22 mouse cellular contexts compared by ENCODE assay signal in genomic region chrX:77611938-77612337, GRCm38 (mm10).
DNase-seq lines count a peak whose midpoint lies in the region; ATAC-seq lines count a peak whose summit lies in the region.
"Had no signal": no experiment of that assay in that cellular context is flagged by ENCODE, and none has a peak within 500 bp of the region (broad histone marks: within the 10 kb centered on the region; RNA-seq: fewer than 3 reads in every experiment).

No protein-coding gene starts in this region.

- DNase-seq in heart, embryonic 10.5 days (ENCODE audit: low spot score), result no peak
- peak; percentile 3 for DNase-seq in induced T-regulatory cell, adult 2 months (ENCODE audit: low read depth)
- no peak for DNase-seq in hindbrain, embryonic 14.5 days (ENCODE audit: low spot score)
- DNase-seq: adrenal gland, postnatal 36 days; cerebellum, adult 18-20 months; cerebellum, adult 9-10 months; cerebellum, postnatal 14 days; forebrain, postnatal 0 days; gastrocnemius, postnatal 25 days; kidney, adult 2 months had no signal

- no peak overlapping the region for H3K9ac ChIP-seq in heart, embryonic 16.5 days (ENCODE audit: low read length)
- no peak overlapping the region for H3K9ac ChIP-seq in hindbrain, embryonic 14.5 days
- H3K9ac ChIP-seq in kidney, embryonic 16.5 days (replicated peaks; ENCODE audit: low read length), result no peak overlapping the region
- H3K9ac ChIP-seq: forebrain, postnatal 0 days; heart, embryonic 12.5 days; heart, embryonic 15.5 days; hindbrain, embryonic 13.5 days had no signal

- H3K9me3 ChIP-seq in heart, embryonic 16.5 days (replicated peaks; ENCODE audit: control insufficient read depth, low read length), result no peaks in the 10 kb centered on the region
- no peaks in the 10 kb centered on the region for H3K9me3 ChIP-seq in heart, embryonic 10.5 days
- no peaks in the 10 kb centered on the region for H3K9me3 ChIP-seq in hindbrain, embryonic 14.5 days (ENCODE audit: control insufficient read depth, low read length)
- no peaks in the 10 kb centered on the region for H3K9me3 ChIP-seq in kidney, embryonic 16.5 days (ENCODE audit: low read length)
- H3K9me3 ChIP-seq: G1E; heart, embryonic 12.5 days; heart, embryonic 15.5 days; hindbrain, embryonic 10.5 days; hindbrain, embryonic 13.5 days had no signal

- no peaks in the 10 kb centered on the region for H3K27me3 ChIP-seq in heart, embryonic 16.5 days (ENCODE audit: control insufficient read depth, insufficient read depth, low read length)
- no peaks in the 10 kb centered on the region for H3K27me3 ChIP-seq in heart, embryonic 10.5 days (ENCODE audit: insufficient read depth, poor library complexity, severe bottlenecking)
- no peaks in the 10 kb centered on the region for H3K27me3 ChIP-seq in hindbrain, embryonic 14.5 days (ENCODE audit: control insufficient read depth, insufficient read depth, low read length)
- no peaks in the 10 kb centered on the region for H3K27me3 ChIP-seq in kidney, embryonic 16.5 days (ENCODE audit: insufficient read depth, low read length)
- H3K27me3 ChIP-seq: heart, embryonic 12.5 days; heart, embryonic 15.5 days; hindbrain, embryonic 13.5 days had no signal

- H3K4me3 ChIP-seq in heart, embryonic 16.5 days (ENCODE audit: low read length), result no peak overlapping the region
- no peak overlapping the region for H3K4me3 ChIP-seq in heart, embryonic 10.5 days
- H3K4me3 ChIP-seq in hindbrain, embryonic 14.5 days (replicated peaks; ENCODE audit: low read length), result no peak overlapping the region
- no peak overlapping the region for H3K4me3 ChIP-seq in kidney, embryonic 16.5 days (ENCODE audit: low read length)
- H3K4me3 ChIP-seq: heart, embryonic 12.5 days; heart, embryonic 15.5 days; hindbrain, embryonic 10.5 days; hindbrain, embryonic 13.5 days had no signal

- 45% methylated on average over 3 of the region's 3 CpGs for WGBS in heart, embryonic 16.5 days
- WGBS in heart, embryonic 10.5 days, result 69% methylated on average over 3 of the region's 3 CpGs
- 84% methylated on average over 3 of the region's 3 CpGs for WGBS in hindbrain, embryonic 14.5 days
- WGBS in kidney, embryonic 16.5 days, result 76% methylated on average over 3 of the region's 3 CpGs

- no peak for ATAC-seq in heart, embryonic 16.5 days (replicated peaks; ENCODE audit: extremely low read depth, insufficient read depth, low FRiP score)
- peak; percentile 32 for ATAC-seq in CD4-positive, CD25-positive, alpha-beta regulatory T cell, adult 4 months
- no peak for ATAC-seq in hindbrain, embryonic 14.5 days (ENCODE audit: low FRiP score)
- ATAC-seq in kidney, embryonic 16.5 days (ENCODE audit: low FRiP score, low TSS enrichment), result no peak
- ATAC-seq: forebrain, embryonic 14.5 days; forebrain, postnatal 0 days; hindbrain, postnatal 0 days; intestine, postnatal 0 days; Patski had no signal

- H3K4me2 ChIP-seq in heart, embryonic 16.5 days (ENCODE audit: low read depth, low read length), result no peak overlapping the region
- H3K4me2 ChIP-seq in hindbrain, embryonic 14.5 days (replicated peaks), result no peak overlapping the region
- no peak overlapping the region for H3K4me2 ChIP-seq in kidney, embryonic 16.5 days (replicated peaks; ENCODE audit: low read depth, low read length)
- H3K4me2 ChIP-seq: heart, embryonic 12.5 days; heart, embryonic 15.5 days; hindbrain, embryonic 13.5 days had no signal

- peak overlapping the region; percentile 27; the same call in 1 of the 2 replicates for H3K27ac ChIP-seq in heart, embryonic 16.5 days (ENCODE audit: low read length)
- H3K27ac ChIP-seq in heart, embryonic 10.5 days, result no peak overlapping the region
- H3K27ac ChIP-seq in hindbrain, embryonic 14.5 days, result no peak overlapping the region
- no peak overlapping the region for H3K27ac ChIP-seq in kidney, embryonic 16.5 days (ENCODE audit: low read length)
- H3K27ac ChIP-seq: heart, embryonic 15.5 days; hindbrain, embryonic 10.5 days; hindbrain, embryonic 13.5 days; hindbrain, postnatal 0 days had no signal

- H3K4me1 ChIP-seq in heart, embryonic 16.5 days (ENCODE audit: control insufficient read depth, insufficient read depth, low read length), result peaks cover 29% of the 10 kb centered on the region
- no peaks in the 10 kb centered on the region for H3K4me1 ChIP-seq in heart, embryonic 10.5 days
- H3K4me1 ChIP-seq in hindbrain, embryonic 14.5 days (replicated peaks; ENCODE audit: control insufficient read depth, insufficient read depth, low read length), result no peaks in the 10 kb centered on the region
- peaks cover 10% of the 10 kb centered on the region for H3K4me1 ChIP-seq in kidney, embryonic 16.5 days (ENCODE audit: insufficient read depth, low read length)
- H3K4me1 ChIP-seq: hindbrain, embryonic 10.5 days had no signal

- no peaks in the 10 kb centered on the region for H3K36me3 ChIP-seq in heart, embryonic 16.5 days (ENCODE audit: control insufficient read depth, insufficient read depth)
- no peaks in the 10 kb centered on the region for H3K36me3 ChIP-seq in heart, embryonic 10.5 days
- H3K36me3 ChIP-seq in hindbrain, embryonic 14.5 days (replicated peaks; ENCODE audit: control insufficient read depth, insufficient read depth), result no peaks in the 10 kb centered on the region
- H3K36me3 ChIP-seq in kidney, embryonic 16.5 days (ENCODE audit: insufficient read depth, low read length), result no peaks in the 10 kb centered on the region
- H3K36me3 ChIP-seq: G1E; heart, embryonic 12.5 days; heart, embryonic 15.5 days; hindbrain, embryonic 10.5 days; hindbrain, embryonic 13.5 days had no signal
